Mouse (Mus musculus) layer of hippocampus, adult 11-12 months (tissue): ENCODE data around the gene Gabarapl1.
"Not testable (repeated sequence)": the region's sequence is repeated elsewhere in the genome, so short reads cannot be mapped to it uniquely, and the experiment has no call there.

Experiments
- DNase-seq: peaks from one replicate; pipeline ENCODE4 v3.0.0; 2022; ENCODE audit warnings: low spot score

Gabarapl1 gene

GRCm38 (mm10) chr6:129532942-129533860 lies at the start of gene Gabarapl1:
Gene Gabarapl1 (plus strand): TSS chr6:129533160.
- DNase-seq = peak; percentile 88

- DNase-seq = no peak
Measured at GRCm38 (mm10) chr6:129494924-129495323, 38.0 kb upstream of the Gabarapl1 start.

- DNase-seq = no peak
Measured at GRCm38 (mm10) chr6:129497345-129498218, 35.4 kb upstream of the Gabarapl1 start.

- DNase-seq = not testable (repeated sequence)
Measured at GRCm38 (mm10) chr6:129499516-129499915, 33.4 kb upstream of the Gabarapl1 start.

GRCm38 (mm10) chr6:129503471-129503870 lies 29.5 kb upstream of the Gabarapl1 start:
- DNase-seq = no peak

DNA sequence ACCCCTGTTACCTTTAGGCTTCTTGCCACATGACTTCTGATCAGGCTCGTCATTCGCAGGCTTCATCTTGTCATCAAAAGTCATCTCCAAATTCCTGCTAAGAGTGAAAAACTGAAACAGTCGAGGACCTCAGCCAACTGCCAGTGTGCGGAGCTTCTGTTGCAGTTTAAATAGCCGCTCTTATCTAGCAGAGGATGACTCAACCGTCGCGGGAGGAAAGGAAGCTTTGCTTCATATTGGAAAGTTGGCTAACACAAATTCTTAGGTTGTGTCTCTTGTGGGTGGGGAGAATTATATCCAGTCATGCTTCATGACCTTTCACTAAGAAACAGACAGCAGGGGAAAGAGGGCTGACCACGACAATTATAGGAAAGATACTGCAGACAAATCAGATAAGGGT lies 25.9 kb upstream of the Gabarapl1 start, which contains the start of gene Olr1:
Gene Olr1 (minus strand): TSS at position 142 of the 400 bp plus-strand sequence.
- no peak for DNase-seq

DNA sequence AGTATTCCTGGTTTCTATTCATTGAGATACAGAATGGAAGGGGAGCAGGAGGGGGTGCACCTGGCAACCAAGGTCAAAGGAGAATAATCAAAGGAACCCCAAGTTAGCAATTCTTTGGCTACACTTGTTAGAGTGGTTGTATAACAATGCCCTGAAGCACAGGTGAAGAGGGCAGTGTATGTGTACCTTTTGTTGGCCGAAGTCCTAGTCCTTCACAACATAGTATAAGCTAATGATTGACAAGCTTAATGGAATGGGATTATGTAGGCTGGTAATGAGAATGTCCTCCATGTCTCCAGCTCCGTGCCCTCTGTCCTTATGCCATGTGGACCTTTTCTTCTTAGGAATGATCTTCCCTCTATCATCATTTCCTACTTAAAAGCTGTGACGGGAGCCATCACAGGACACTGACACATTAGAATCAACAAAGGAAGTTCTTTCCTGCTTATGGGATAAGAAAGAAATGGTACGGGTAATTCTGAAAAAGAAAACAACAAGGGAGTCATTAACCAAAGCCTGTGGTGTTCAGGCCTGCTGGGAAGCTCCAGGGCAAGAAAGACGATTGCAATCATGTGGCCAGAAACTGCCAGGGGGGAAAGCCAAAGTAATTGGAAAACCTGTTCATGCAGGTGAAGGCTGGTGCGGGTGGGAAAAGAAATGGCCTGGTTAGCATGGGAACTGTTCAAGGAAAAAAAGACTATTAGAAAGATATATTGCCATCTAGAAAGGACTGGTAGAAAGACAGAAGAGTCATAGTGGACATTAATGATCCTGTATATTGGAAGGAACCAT lies 22.6 kb upstream of the Gabarapl1 start:
- no peak for DNase-seq

- no peak for DNase-seq
Measured at GRCm38 (mm10) chr6:129512367-129512766, 20.6 kb upstream of the Gabarapl1 start, which contains the start of gene Tmem52b. Gene Tmem52b (plus strand): TSS chr6:129512555.

- no peak for DNase-seq
Measured at GRCm38 (mm10) chr6:129512868-129513267, 20.1 kb upstream of the Gabarapl1 start.

- no peak for DNase-seq
Measured at GRCm38 (mm10) chr6:129513409-129513808, 19.6 kb upstream of the Gabarapl1 start.

GRCm38 (mm10) chr6:129514376-129514775 lies 18.6 kb upstream of the Gabarapl1 start:
- DNase-seq = no peak

GRCm38 (mm10) chr6:129515068-129515467 lies 17.9 kb upstream of the Gabarapl1 start:
- DNase-seq = no peak

DNA sequence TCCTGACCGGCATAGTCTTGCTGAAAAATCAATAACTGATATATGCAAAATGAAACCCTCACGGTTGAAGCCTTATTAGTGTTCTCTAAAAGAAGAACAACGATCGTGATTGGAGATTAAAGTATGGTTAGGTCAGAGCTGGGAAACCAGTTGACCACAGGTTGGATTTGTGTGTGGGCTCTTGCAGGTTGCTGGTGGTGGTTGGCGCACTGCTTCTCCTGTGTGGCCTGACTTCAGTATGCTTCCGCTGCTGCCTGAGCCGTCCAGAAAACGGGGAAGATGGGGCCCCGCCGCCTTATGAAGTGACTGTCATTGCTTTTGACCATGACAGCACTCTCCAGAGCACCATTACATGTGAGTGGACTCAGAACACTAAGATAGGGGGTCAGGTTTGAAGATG lies 16.6 kb upstream of the Gabarapl1 start:
- DNase-seq = no peak

DNA sequence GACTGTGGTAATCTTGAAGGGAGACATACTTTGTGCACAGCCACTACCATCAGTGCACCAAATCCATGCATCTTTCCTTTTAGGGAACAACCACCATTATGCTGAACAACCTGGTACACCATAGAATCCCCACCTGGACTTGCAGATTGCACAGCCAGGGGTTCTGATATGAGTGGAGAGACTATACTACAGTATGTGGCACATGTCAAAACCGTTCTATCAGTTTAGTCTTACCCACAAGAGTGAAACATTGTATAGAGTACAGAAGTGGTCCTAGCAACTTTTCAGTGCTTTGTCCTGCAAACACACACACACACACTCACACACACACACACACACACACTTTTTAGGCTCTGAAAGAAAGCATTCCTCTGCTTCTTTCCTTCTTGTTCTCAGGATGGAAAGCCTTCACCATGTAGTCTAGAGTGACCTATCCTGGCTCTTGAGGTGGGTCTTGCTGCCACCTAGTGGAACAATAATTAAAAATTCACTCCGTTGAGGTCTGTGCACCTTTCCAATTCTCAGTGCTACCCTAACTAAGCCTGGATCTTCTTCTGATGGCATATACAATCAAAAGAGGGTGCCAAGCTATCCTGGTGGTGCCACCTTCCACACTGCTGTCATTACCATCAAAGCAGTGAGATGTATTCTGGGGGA lies 15.1 kb upstream of the Gabarapl1 start:
- peak; percentile 63 for DNase-seq

- no peak for DNase-seq
Measured at GRCm38 (mm10) chr6:129526069-129526468, 6.9 kb upstream of the Gabarapl1 start.

GRCm38 (mm10) chr6:129527416-129527815 lies 5.5 kb upstream of the Gabarapl1 start:
- DNase-seq = no peak

DNA sequence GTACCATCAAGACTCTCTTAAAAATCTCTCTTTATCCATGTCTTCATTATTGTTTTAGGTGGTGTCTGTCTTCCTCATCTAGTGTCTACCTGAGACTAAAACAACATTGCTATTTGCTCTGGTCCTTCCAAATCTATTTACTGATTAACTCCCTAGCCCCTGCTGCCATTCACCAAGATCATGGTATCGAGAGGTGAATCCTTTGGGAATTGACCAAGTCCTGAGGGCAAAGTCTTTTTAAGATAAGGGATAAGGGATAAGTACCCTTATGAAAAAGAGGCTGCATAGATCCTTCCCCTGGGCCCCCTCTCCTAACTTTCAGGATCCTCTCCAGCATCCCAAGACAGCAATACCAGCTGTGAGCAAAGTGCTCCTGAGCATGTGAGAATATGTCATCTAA lies 3.4 kb upstream of the Gabarapl1 start:
- no peak for DNase-seq

DNA sequence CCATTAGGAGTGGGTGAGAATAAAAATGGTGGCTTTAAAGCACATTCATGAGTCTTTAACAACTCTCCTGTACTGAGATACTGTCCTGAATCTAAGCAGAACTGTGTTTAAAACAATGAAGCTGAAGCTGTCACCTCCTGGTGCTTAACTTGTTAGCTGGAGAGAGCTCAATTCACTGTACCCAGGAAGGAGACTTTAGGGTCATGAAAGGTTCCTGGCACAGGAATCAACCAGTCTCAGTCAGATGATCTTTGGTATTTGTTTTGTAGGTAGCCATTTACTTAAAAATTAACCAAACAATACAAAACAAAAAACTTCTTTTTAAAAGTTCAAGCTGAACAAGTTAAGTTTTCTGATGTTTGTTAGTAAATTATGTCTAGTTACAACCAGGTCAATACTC lies 2.7 kb upstream of the Gabarapl1 start:
- DNase-seq = no peak

- peak; percentile 69 for DNase-seq
Measured at GRCm38 (mm10) chr6:129532556-129532941, 411 bp upstream of the Gabarapl1 start.

GRCm38 (mm10) chr6:129534057-129534456 lies 1.1 kb downstream of the Gabarapl1 start:
- no peak for DNase-seq

GRCm38 (mm10) chr6:129534627-129535190 lies 1.7 kb downstream of the Gabarapl1 start:
- DNase-seq = no peak
